Mouse (Mus musculus) heart, embryonic 10.5 days (tissue): ENCODE measurements at regions not wholly inside any gene's neighbourhood (a gene's known extent, or its start where the extent isn't known, plus 50 kb on each side); places are given as distances from the start of the nearest gene placed in this dataset.

Experiments
- DNase-seq: peaks from one replicate; pipeline ENCODE4 v3.0.0-alpha.2; 2017; ENCODE audit warnings: low spot score
- H3K27ac ChIP-seq: fragments of 300-500 bp; sonication (generic); 2 replicates; pipeline ENCODE4 v1.5.1; 2016; ENCODE audit warnings: mild to moderate bottlenecking
- H3K27me3 ChIP-seq: fragments of 300-500 bp; sonication (generic); 2 replicates; pipeline ENCODE4 v1.6.1; 2016; ENCODE audit warnings: mild to moderate bottlenecking; ENCODE audit not compliant: poor library complexity, insufficient read depth, severe bottlenecking
- H3K36me3 ChIP-seq: fragments of 300-500 bp; sonication (generic); 2 replicates; pipeline ENCODE4 v1.6.1; 2016; ENCODE audit warnings: mild to moderate bottlenecking, moderate library complexity
- H3K4me1 ChIP-seq: fragments of 300-500 bp; sonication (generic); 2 replicates; pipeline ENCODE4 v1.6.1; 2016; ENCODE audit warnings: mild to moderate bottlenecking
- H3K4me3 ChIP-seq: fragments of 300-500 bp; sonication (generic); 2 replicates; pipeline ENCODE4 v1.5.1; 2016; ENCODE audit warnings: mild to moderate bottlenecking, moderate library complexity
- H3K9me3 ChIP-seq: fragments of 300-500 bp; sonication (generic); 2 replicates; pipeline ENCODE4 v1.6.1; 2016; ENCODE audit warnings: mild to moderate bottlenecking, moderate library complexity
- WGBS: fragments of 180-500 bp; shearing (Covaris S2); methylation state at CpG from one replicate; pipeline ENCODE4 v1.1.7; 2016; 5-methylcytosine and 5-hydroxymethylcytosine counted together

GRCm38 (mm10) chr17:88191444-88191843 lies 126.4 kb upstream of the Fbxo11 start:
- H3K4me1 ChIP-seq = no peaks in the 10 kb centered on the region; the same call in 1 of the 2 replicates
- no peaks in the 10 kb centered on the region for H3K27me3 ChIP-seq
- no peaks in the 10 kb centered on the region for H3K9me3 ChIP-seq
- 75% methylated on average over 2 of the region's 2 CpGs for WGBS
- H3K36me3 ChIP-seq = no peaks in the 10 kb centered on the region
- H3K27ac ChIP-seq = no peak overlapping the region
- no peak for DNase-seq
- H3K4me3 ChIP-seq = no peak overlapping the region

GRCm38 (mm10) chr17:88191930-88192807 lies 127.1 kb upstream of the Fbxo11 start:
- 88% methylated on average over 16 of the region's 16 CpGs for WGBS
- Histone ChIP-seq H3K36me3 (no peaks in the 10 kb centered on the region), H3K27me3 (no peaks in the 10 kb centered on the region), H3K27ac (no peak overlapping the region), H3K9me3 (no peaks in the 10 kb centered on the region), H3K4me1 (no peaks in the 10 kb centered on the region; the same call in 1 of the 2 replicates), H3K4me3 (no peak overlapping the region)
- DNase-seq = no peak

- Histone ChIP-seq H3K4me1 (no peaks in the 10 kb centered on the region; the same call in 1 of the 2 replicates), H3K4me3 (no peak overlapping the region), H3K36me3 (no peaks in the 10 kb centered on the region), H3K27me3 (no peaks in the 10 kb centered on the region), H3K9me3 (no peaks in the 10 kb centered on the region), H3K27ac (no peak overlapping the region)
- no peak for DNase-seq
- 78% methylated on average over 5 of the region's 5 CpGs for WGBS
Measured at GRCm38 (mm10) chr17:88194693-88195092, 129.6 kb upstream of the Fbxo11 start.

GRCm38 (mm10) chr17:88195303-88195702 lies 130.2 kb upstream of the Fbxo11 start:
- Histone ChIP-seq H3K27me3 (no peaks in the 10 kb centered on the region), H3K9me3 (no peaks in the 10 kb centered on the region), H3K4me3 (no peak overlapping the region), H3K27ac (no peak overlapping the region), H3K36me3 (no peaks in the 10 kb centered on the region), H3K4me1 (no peaks in the 10 kb centered on the region; the same call in 1 of the 2 replicates)
- 86% methylated on average over 2 of the region's 2 CpGs for WGBS
- no peak for DNase-seq

GRCm38 (mm10) chr17:88195893-88196292 lies 130.8 kb upstream of the Fbxo11 start:
- WGBS = 81% methylated on average over 6 of the region's 6 CpGs
- DNase-seq = no peak
- Histone ChIP-seq H3K4me1 (no peaks in the 10 kb centered on the region; the same call in 1 of the 2 replicates), H3K9me3 (no peaks in the 10 kb centered on the region), H3K36me3 (no peaks in the 10 kb centered on the region), H3K27ac (no peak overlapping the region), H3K27me3 (no peaks in the 10 kb centered on the region), H3K4me3 (no peak overlapping the region)

GRCm38 (mm10) chr17:88196322-88196721 lies 131.2 kb upstream of the Fbxo11 start:
- H3K27me3 ChIP-seq = no peaks in the 10 kb centered on the region
- H3K27ac ChIP-seq = no peak overlapping the region
- no peak overlapping the region for H3K4me3 ChIP-seq
- no peaks in the 10 kb centered on the region for H3K9me3 ChIP-seq
- H3K4me1 ChIP-seq = no peaks in the 10 kb centered on the region; the same call in 1 of the 2 replicates
- H3K36me3 ChIP-seq = no peaks in the 10 kb centered on the region
- WGBS = 72% methylated on average over 1 of the region's 1 CpGs
- no peak for DNase-seq

GRCm38 (mm10) chr17:88197381-88197780 lies 132.3 kb upstream of the Fbxo11 start:
- no peak for DNase-seq
- Histone ChIP-seq H3K27me3 (no peaks in the 10 kb centered on the region), H3K4me3 (no peak overlapping the region), H3K27ac (no peak overlapping the region), H3K9me3 (no peaks in the 10 kb centered on the region), H3K36me3 (no peaks in the 10 kb centered on the region), H3K4me1 (no peaks in the 10 kb centered on the region; the same call in 1 of the 2 replicates)
- WGBS = 62% methylated on average over 3 of the region's 3 CpGs

- Histone ChIP-seq H3K36me3 (no peaks in the 10 kb centered on the region), H3K4me3 (no peak overlapping the region), H3K27ac (no peak overlapping the region), H3K4me1 (no peaks in the 10 kb centered on the region), H3K9me3 (no peaks in the 10 kb centered on the region), H3K27me3 (no peaks in the 10 kb centered on the region)
- WGBS = 81% methylated on average over 12 of the region's 12 CpGs
- DNase-seq = no peak
Measured at GRCm38 (mm10) chr17:88201249-88201970, 136.3 kb upstream of the Fbxo11 start.

GRCm38 (mm10) chr17:88202214-88202613 lies 137.1 kb upstream of the Fbxo11 start:
- H3K27ac ChIP-seq = no peak overlapping the region
- H3K9me3 ChIP-seq = no peaks in the 10 kb centered on the region
- no peak overlapping the region for H3K4me3 ChIP-seq
- H3K4me1 ChIP-seq = no peaks in the 10 kb centered on the region
- H3K27me3 ChIP-seq = no peaks in the 10 kb centered on the region
- no peaks in the 10 kb centered on the region for H3K36me3 ChIP-seq
- DNase-seq = no peak
- WGBS = 79% methylated on average over 4 of the region's 4 CpGs

- Histone ChIP-seq H3K27me3 (no peaks in the 10 kb centered on the region), H3K9me3 (no peaks in the 10 kb centered on the region), H3K27ac (no peak overlapping the region), H3K36me3 (no peaks in the 10 kb centered on the region), H3K4me1 (no peaks in the 10 kb centered on the region), H3K4me3 (no peak overlapping the region)
- WGBS = 71% methylated on average over 1 of the region's 1 CpGs
- no peak for DNase-seq
Measured at GRCm38 (mm10) chr17:88209565-88209964, 144.5 kb upstream of the Fbxo11 start.

GRCm38 (mm10) chr17:88212121-88212520 lies 147.0 kb upstream of the Fbxo11 start:
- 94% methylated on average over 7 of the region's 7 CpGs for WGBS
- Histone ChIP-seq H3K4me3 (no peak overlapping the region), H3K27me3 (no peaks in the 10 kb centered on the region), H3K4me1 (no peaks in the 10 kb centered on the region), H3K27ac (no peak overlapping the region), H3K36me3 (no peaks in the 10 kb centered on the region), H3K9me3 (no peaks in the 10 kb centered on the region)
- no peak for DNase-seq

GRCm38 (mm10) chr17:88214746-88215145 lies 149.7 kb upstream of the Fbxo11 start:
- DNase-seq = no peak
- Histone ChIP-seq H3K9me3 (no peaks in the 10 kb centered on the region), H3K27me3 (no peaks in the 10 kb centered on the region), H3K36me3 (no peaks in the 10 kb centered on the region), H3K27ac (no peak overlapping the region), H3K4me1 (no peaks in the 10 kb centered on the region), H3K4me3 (no peak overlapping the region)
- WGBS = 84% methylated on average over 9 of the region's 9 CpGs

GRCm38 (mm10) chr17:88222379-88222955 lies 157.4 kb upstream of the Fbxo11 start:
- 83% methylated on average over 5 of the region's 5 CpGs for WGBS
- Histone ChIP-seq H3K4me1 (no peaks in the 10 kb centered on the region), H3K36me3 (no peaks in the 10 kb centered on the region), H3K4me3 (no peak overlapping the region), H3K27me3 (no peaks in the 10 kb centered on the region), H3K9me3 (0 out of 2 replicates have a peak, but pooled peaks cover 3% of the 10 kb centered on the region), H3K27ac (no peak overlapping the region)
- DNase-seq = no peak
